Comparison of ENCODE assay signal across 8 mouse cellular contexts in the genomic region with DNA sequence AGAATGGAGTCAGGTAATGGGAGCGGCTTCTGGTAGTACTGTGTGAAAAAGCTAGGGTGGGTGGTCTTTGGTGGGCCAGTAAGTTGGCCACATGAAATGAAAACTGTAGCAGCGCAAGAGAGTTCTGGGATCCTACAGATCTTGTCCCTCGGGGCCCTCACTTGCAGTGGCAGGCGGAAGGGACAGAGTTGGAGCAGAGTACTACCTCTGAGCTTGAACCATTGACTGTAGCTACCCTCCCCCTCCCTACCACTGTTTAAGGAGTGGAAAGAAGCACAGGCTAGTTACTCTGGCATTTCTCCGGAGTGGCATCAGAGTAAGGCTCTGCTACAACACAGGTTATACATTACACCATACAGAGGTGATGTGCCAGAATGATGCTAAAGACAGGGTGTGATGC. TPM values are rescaled to one million over a fixed set of nuclear protein-coding genes. Genes with fewer than 3 reads are reported as not detected.
DNase-seq lines count a peak whose midpoint lies in the region; ATAC-seq and TF ChIP-seq lines count a peak whose summit lies in the region.

No protein-coding gene starts in this region.

- no peak for TF ChIP-seq POLR2A in cortical plate, adult 2 months (IDR thresholded peaks at IDR 0.05; ENCODE audit: extremely low read depth, insufficient read depth, low read length)

- ATAC-seq in kidney, embryonic 16.5 days (ENCODE audit: low FRiP score, low TSS enrichment): peak; percentile 89
- ATAC-seq in inflammation-experienced regulatory T-cells, adult 6 months: peak; percentile 22
- peak; percentile 79 for ATAC-seq in midbrain, postnatal 0 days (ENCODE audit: low FRiP score)

- no peaks in the 10 kb centered on the region for H3K9me3 ChIP-seq in kidney, embryonic 16.5 days (ENCODE audit: low read length)
- no peaks in the 10 kb centered on the region for H3K9me3 ChIP-seq in midbrain, postnatal 0 days (ENCODE audit: low read length)

- H3K36me3 ChIP-seq in kidney, embryonic 16.5 days (ENCODE audit: insufficient read depth, low read length): no peaks in the 10 kb centered on the region
- H3K36me3 ChIP-seq in midbrain, postnatal 0 days (ENCODE audit: insufficient read depth, low read length): no peaks in the 10 kb centered on the region

- H3K27ac ChIP-seq in kidney, embryonic 16.5 days (ENCODE audit: low read length): no peak overlapping the region
- H3K27ac ChIP-seq in cortical plate, adult 2 months (ENCODE audit: insufficient read depth, low read length): no peak overlapping the region
- H3K27ac ChIP-seq in midbrain, postnatal 0 days (ENCODE audit: low read depth, low read length): no peak overlapping the region

- intact Hi-C loops in left cerebral cortex, postnatal 4 days (cut with DNase I): no loop called here

- peak overlapping the region; percentile 63 for H3K4me3 ChIP-seq in kidney, embryonic 16.5 days (ENCODE audit: low read length)
- peak overlapping the region; percentile 53 for H3K4me3 ChIP-seq in cortical plate, adult 2 months (ENCODE audit: insufficient read depth, low read length)
- H3K4me3 ChIP-seq in midbrain, postnatal 0 days (ENCODE audit: low read depth, low read length): peak overlapping the region; percentile 47

- H3K4me1 ChIP-seq in kidney, embryonic 16.5 days (ENCODE audit: insufficient read depth, low read length): no peaks in the 10 kb centered on the region
- no peaks in the 10 kb centered on the region for H3K4me1 ChIP-seq in cortical plate, adult 2 months (ENCODE audit: control insufficient read depth, insufficient read depth, low read length)
- H3K4me1 ChIP-seq in midbrain, postnatal 0 days (ENCODE audit: insufficient read depth, low read length): no peaks in the 10 kb centered on the region

- H3K9ac ChIP-seq in kidney, embryonic 16.5 days (replicated peaks; ENCODE audit: low read length): peak overlapping the region; percentile 56
- H3K9ac ChIP-seq in midbrain, postnatal 0 days (replicated peaks; ENCODE audit: low read length, poor library complexity, severe bottlenecking): no peak overlapping the region

- TF ChIP-seq CTCF in cortical plate, adult 2 months (IDR thresholded peaks at IDR 0.05; ENCODE audit: extremely low read depth, insufficient read depth, low read length): no peak
- no peak for TF ChIP-seq CTCF in midbrain, postnatal 0 days (IDR thresholded peaks at IDR 0.05)

- peaks cover 13% of the 10 kb centered on the region for H3K27me3 ChIP-seq in kidney, embryonic 16.5 days (ENCODE audit: insufficient read depth, low read length)
- peaks cover 9% of the 10 kb centered on the region; the same call in 1 of the 2 replicates for H3K27me3 ChIP-seq in midbrain, postnatal 0 days (ENCODE audit: insufficient read depth, low read length)

- WGBS in kidney, embryonic 16.5 days: 37% methylated on average over 5 of the region's 5 CpGs
- 21% methylated on average over 5 of the region's 5 CpGs for WGBS in midbrain, postnatal 0 days

- no peak for DNase-seq in kidney, postnatal 10 days
- no peak for DNase-seq in midbrain, postnatal 0 days (ENCODE audit: low spot score)
- DNase-seq in left cerebral cortex, postnatal 4 days: no peak
- DNase-seq in kidney, adult 9 months: no peak
- no peak for DNase-seq in cerebellum, postnatal 10 days

- H3K4me2 ChIP-seq in kidney, embryonic 16.5 days (replicated peaks; ENCODE audit: low read depth, low read length): peak overlapping the region; percentile 58
- peak overlapping the region; percentile 49 for H3K4me2 ChIP-seq in midbrain, postnatal 0 days (ENCODE audit: low read depth, low read length, poor library complexity, severe bottlenecking)

RNA-seq across cellular contexts. Expression of a gene that starts 0.3 kb away (rescaled TPM):
- polyA plus RNA-seq in kidney, embryonic 16.5 days (2015; fragmentation: Nextera tagmentation; extraction: Ambion mirVana): 20.6 and 21.6 TPM in 2 replicates
- polyA plus RNA-seq in cortical plate, adult 2 months (2012; rRNA removed): 12.7 and 15.4 TPM in 2 replicates
- polyA plus RNA-seq in inflammation-experienced regulatory T-cells, adult 6 months (2017; shearing (Covaris generic)): 10 to 100 TPM; 21.1 to 38.0 (median 35.3) TPM
- total RNA-seq in midbrain, postnatal 0 days (2014; rRNA removed): 4.4 and 12.0 TPM in 2 replicates
- 11.6 and 12.0 TPM in 2 replicates for polyA plus RNA-seq in midbrain, postnatal 0 days (2015; fragmentation: Nextera tagmentation; extraction: Ambion mirVana)
- 10 to 100 TPM; 18.4 to 20.5 TPM for total RNA-seq in left cerebral cortex, postnatal 4 days (2021)

RNA-seq across cellular contexts. Expression of a gene that starts 0.4 kb away (rescaled TPM):
- polyA plus RNA-seq in kidney, embryonic 16.5 days (2015; fragmentation: Nextera tagmentation; extraction: Ambion mirVana): 58.4 and 60.5 TPM in 2 replicates
- polyA plus RNA-seq in cortical plate, adult 2 months (2012; rRNA removed): 16.5 and 17.3 TPM in 2 replicates
- polyA plus RNA-seq in inflammation-experienced regulatory T-cells, adult 6 months (2017; shearing (Covaris generic)): 10 to 100 TPM; 69.2 to 79.1 (median 74.9) TPM
- total RNA-seq in midbrain, postnatal 0 days (2014; rRNA removed): 11.4 and 11.8 TPM in 2 replicates
- polyA plus RNA-seq in midbrain, postnatal 0 days (2015; fragmentation: Nextera tagmentation; extraction: Ambion mirVana): 33.2 and 34.4 TPM in 2 replicates
- 10 to 100 TPM; 14.5 to 19.7 TPM for total RNA-seq in left cerebral cortex, postnatal 4 days (2021)

RNA-seq across cellular contexts. Expression of a gene that starts 49.6 kb away (rescaled TPM):
- 0.49 and 0.84 TPM in 2 replicates for polyA plus RNA-seq in kidney, embryonic 16.5 days (2015; fragmentation: Nextera tagmentation; extraction: Ambion mirVana)
- polyA plus RNA-seq in cortical plate, adult 2 months (2012; rRNA removed): not detected in 2 replicates
- not detected for polyA plus RNA-seq in inflammation-experienced regulatory T-cells, adult 6 months (2017; shearing (Covaris generic))
- 0.11 TPM in 1 of 2 replicates, not detected in the other for total RNA-seq in midbrain, postnatal 0 days (2014; rRNA removed)
- polyA plus RNA-seq in midbrain, postnatal 0 days (2015; fragmentation: Nextera tagmentation; extraction: Ambion mirVana): 0.12 and 0.16 TPM in 2 replicates
- total RNA-seq in left cerebral cortex, postnatal 4 days (2021): not detected

Comparison
In these comparisons a context has a peak if more than half of its experiments do, and no peak if none do; other contexts are left out.
1. ATAC-seq: peak in every context shown above with its lines; median percentile 89 in kidney, embryonic 16.5 days; 79 in midbrain, postnatal 0 days; 22 in inflammation-experienced regulatory T-cells, adult 6 months.